Mouse (Mus musculus): ENCODE results near the gene Ptbp1. TPM values are rescaled to one million over a fixed set of nuclear protein-coding genes. Genes with fewer than 3 reads are reported as not detected.
"Not testable (repeated sequence)": the region's sequence is repeated elsewhere in the genome, so short reads cannot be mapped to it uniquely, and the experiment has no call there.

Ptbp1 gene
- polyA plus RNA-seq, 1 experiment from 2014 or later, result 116 TPM

- H3K27ac ChIP-seq, result no peak within 1 kb of the TSS
- WGBS, result 48% methylated on average over 5 of the region's 5 CpGs
- H3K27me3 ChIP-seq, result peaks cover 10% of the 10 kb centered on the region; the same call in 1 of the 2 replicates
- ATAC-seq, result no peak
- no peak within 1 kb of the TSS for H3K9ac ChIP-seq (replicated peaks)
- no peak within 1 kb of the TSS for H3K4me3 ChIP-seq (replicated peaks)
- no peaks in the 10 kb centered on the region for H3K4me1 ChIP-seq (replicated peaks)
- no peaks in the 10 kb centered on the region for H3K9me3 ChIP-seq
- peaks cover 13% of the 10 kb centered on the region for H3K36me3 ChIP-seq
- no peak within 1 kb of the TSS for H3K4me2 ChIP-seq (replicated peaks)
Measured at GRCm38 (mm10) chr10:79890670-79891069, 36.4 kb downstream of the Ptbp1 start, which contains the start of gene Cfd. TSS of gene Cfd (plus strand) at chr10:79890853.

DNA sequence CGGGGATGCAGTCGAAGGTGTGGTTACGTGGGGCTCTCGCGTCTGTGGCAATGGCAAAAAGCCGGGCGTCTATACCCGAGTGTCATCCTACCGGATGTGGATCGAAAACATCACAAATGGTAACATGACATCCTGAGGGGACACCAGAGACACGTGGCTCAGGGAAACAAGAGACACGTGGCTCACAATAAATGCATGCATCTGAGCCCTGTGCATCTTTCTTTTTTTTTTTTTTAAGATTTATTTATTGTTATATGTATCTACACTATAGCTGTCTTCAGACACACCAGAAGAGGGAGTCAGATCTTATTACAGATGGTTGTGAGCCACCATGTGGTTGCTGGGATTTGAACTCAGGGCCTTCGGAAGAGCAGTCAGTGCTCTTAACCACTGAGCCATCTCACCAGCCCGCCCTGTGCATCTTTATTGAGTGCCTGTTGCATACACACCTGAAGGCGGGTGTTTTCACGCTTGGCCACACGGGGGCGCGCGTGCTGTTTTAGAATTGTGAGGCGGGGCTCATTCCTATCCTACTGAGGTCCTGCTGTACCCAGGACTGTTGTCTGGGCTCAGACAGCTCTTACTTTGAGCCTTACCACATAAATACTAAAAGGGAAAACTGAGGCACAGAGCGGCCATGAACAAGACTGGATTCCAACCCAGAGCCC lies 38.4 kb downstream of the Ptbp1 start:
- not testable (repeated sequence) for H3K27ac ChIP-seq; H3K9me3 ChIP-seq; H3K4me3 ChIP-seq (replicated peaks); H3K4me2 ChIP-seq (replicated peaks); H3K9ac ChIP-seq (replicated peaks); H3K4me1 ChIP-seq (replicated peaks)
- WGBS, result 46% methylated on average over 22 of the region's 22 CpGs
- peaks cover 32% of the 10 kb centered on the region for H3K36me3 ChIP-seq
- peaks cover 10% of the 10 kb centered on the region; the same call in 1 of the 2 replicates for H3K27me3 ChIP-seq
- peak; percentile 68 for ATAC-seq

DNA sequence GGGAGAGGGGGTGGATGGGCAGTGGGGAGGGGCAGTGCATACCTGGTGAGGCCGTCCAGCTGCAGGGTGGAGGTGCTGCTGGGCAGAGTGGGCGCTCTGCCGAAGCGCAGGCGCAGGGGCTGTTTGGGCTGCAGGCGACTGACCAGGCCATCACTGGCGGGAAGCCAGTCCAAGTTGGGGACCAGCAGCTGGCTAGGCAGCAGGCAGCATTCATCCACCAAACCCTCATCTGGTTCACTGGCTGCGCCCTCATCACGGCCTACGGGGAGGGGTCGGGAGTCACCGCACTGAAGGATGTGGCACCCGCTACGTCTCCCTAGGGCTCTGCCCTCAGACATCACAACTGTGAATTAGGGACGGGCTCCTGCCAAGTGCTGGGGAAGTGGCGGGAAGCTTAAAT lies 42.1 kb downstream of the Ptbp1 start:
- 95% methylated on average over 16 of the region's 16 CpGs for WGBS
- no peak overlapping the region for H3K4me2 ChIP-seq (replicated peaks)
- H3K4me3 ChIP-seq (replicated peaks), result no peak overlapping the region
- no peak overlapping the region for H3K9ac ChIP-seq (replicated peaks)
- H3K36me3 ChIP-seq, result peaks cover 49% of the 10 kb centered on the region
- H3K4me1 ChIP-seq (replicated peaks), result peaks cover 10% of the 10 kb centered on the region
- peaks cover 8% of the 10 kb centered on the region; the same call in 1 of the 2 replicates for H3K27me3 ChIP-seq
- ATAC-seq, result no peak
- H3K27ac ChIP-seq, result no peak overlapping the region
- no peaks in the 10 kb centered on the region for H3K9me3 ChIP-seq

GRCm38 (mm10) chr10:79896814-79897213 lies 42.6 kb downstream of the Ptbp1 start:
- Histone ChIP-seq H3K27me3 (peaks cover 7% of the 10 kb centered on the region; the same call in 1 of the 2 replicates), H3K9ac (replicated peaks) (no peak overlapping the region), H3K4me2 (replicated peaks) (no peak overlapping the region), H3K4me3 (replicated peaks) (no peak overlapping the region), H3K36me3 (peaks cover 49% of the 10 kb centered on the region), H3K4me1 (replicated peaks) (peaks cover 15% of the 10 kb centered on the region), H3K27ac (no peak overlapping the region), H3K9me3 (no peaks in the 10 kb centered on the region)
- WGBS, result 91% methylated on average over 13 of the region's 13 CpGs
- ATAC-seq, result no peak

DNA sequence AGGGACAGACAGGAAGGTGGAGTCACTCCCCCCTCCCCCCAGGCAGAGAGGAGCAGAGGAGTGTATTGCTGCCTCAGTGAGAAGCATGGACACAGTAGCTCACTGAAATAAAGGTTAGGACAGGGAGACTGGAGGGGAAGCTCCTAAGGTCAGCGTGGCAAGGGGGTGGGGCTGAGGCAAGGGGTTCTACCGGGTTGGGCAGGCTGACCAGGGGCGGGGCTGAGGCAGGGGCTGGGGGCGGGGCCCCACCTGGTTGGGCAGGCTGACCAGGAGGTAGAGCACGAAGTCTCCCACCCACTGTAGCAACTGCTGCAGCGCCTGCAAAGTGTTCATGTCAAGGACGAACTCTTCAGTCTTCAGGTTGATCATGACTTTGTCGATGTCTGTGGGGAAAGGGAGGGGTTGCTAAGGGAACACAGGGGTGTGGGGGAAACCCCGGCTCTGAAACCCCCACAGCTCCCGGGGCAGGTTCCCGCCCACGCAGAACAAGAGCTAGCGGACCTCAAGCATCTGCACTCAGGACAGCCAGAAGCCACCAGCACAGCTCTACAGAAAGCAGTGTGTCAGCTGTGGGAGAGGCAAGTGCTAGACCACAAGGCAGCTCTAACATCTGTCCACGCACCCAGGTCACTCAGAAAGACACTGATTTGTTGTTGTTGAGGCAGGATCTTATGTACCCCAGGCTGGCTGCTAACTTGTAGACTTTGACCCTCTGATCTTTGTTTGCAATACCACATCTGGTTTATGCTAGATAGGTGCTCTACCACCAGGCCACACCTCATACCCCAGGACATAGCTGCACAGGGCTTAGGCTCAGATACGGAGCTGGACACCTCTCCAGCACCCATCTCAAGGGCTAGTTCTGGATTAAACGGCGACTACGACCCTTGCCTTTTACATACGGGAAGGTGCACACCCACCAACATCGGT lies 43.4 kb downstream of the Ptbp1 start:
- Histone ChIP-seq H3K27ac (no peak overlapping the region), H3K4me1 (replicated peaks) (peaks cover 16% of the 10 kb centered on the region), H3K9me3 (no peaks in the 10 kb centered on the region), H3K4me3 (replicated peaks) (no peak overlapping the region), H3K9ac (replicated peaks) (no peak overlapping the region), H3K36me3 (peaks cover 54% of the 10 kb centered on the region), H3K4me2 (replicated peaks) (no peak overlapping the region), H3K27me3 (peaks cover 8% of the 10 kb centered on the region; the same call in 1 of the 2 replicates)
- 53% methylated on average over 20 of the region's 20 CpGs for WGBS
- no peak for ATAC-seq

- H3K9ac ChIP-seq (replicated peaks), result no peak overlapping the region; the same call in 1 of the 2 replicates
- peaks cover 71% of the 10 kb centered on the region for H3K36me3 ChIP-seq
- H3K4me3 ChIP-seq (replicated peaks), result no peak overlapping the region
- H3K27me3 ChIP-seq, result peaks cover 15% of the 10 kb centered on the region
- no peak overlapping the region for H3K4me2 ChIP-seq (replicated peaks)
- no peaks in the 10 kb centered on the region for H3K9me3 ChIP-seq
- ATAC-seq, result peak; percentile 76
- WGBS, result 16% methylated on average over 2 of the region's 2 CpGs
- H3K27ac ChIP-seq, result peak overlapping the region; percentile 66
- H3K4me1 ChIP-seq (replicated peaks), result peaks cover 16% of the 10 kb centered on the region
Measured at GRCm38 (mm10) chr10:79900951-79901410, 46.8 kb downstream of the Ptbp1 start.

GRCm38 (mm10) chr10:79906712-79907111 lies 52.5 kb downstream of the Ptbp1 start:
- no peaks in the 10 kb centered on the region for H3K9me3 ChIP-seq
- H3K36me3 ChIP-seq, result peaks cover 63% of the 10 kb centered on the region
- H3K27me3 ChIP-seq, result peaks cover 8% of the 10 kb centered on the region; the same call in 1 of the 2 replicates
- H3K4me2 ChIP-seq (replicated peaks), result no peak overlapping the region
- H3K9ac ChIP-seq (replicated peaks), result no peak overlapping the region
- H3K4me3 ChIP-seq (replicated peaks), result no peak overlapping the region
- WGBS, result 95% methylated on average over 9 of the region's 9 CpGs
- H3K4me1 ChIP-seq (replicated peaks), result peaks cover 20% of the 10 kb centered on the region
- no peak for ATAC-seq
- H3K27ac ChIP-seq, result no peak overlapping the region

GRCm38 (mm10) chr10:79907415-79907814 lies 53.2 kb downstream of the Ptbp1 start:
- WGBS, result 92% methylated on average over 10 of the region's 10 CpGs
- peak overlapping the region; percentile 58; the same call in 1 of the 2 replicates for H3K4me3 ChIP-seq (replicated peaks)
- H3K27me3 ChIP-seq, result peaks cover 8% of the 10 kb centered on the region; the same call in 1 of the 2 replicates
- no peak for ATAC-seq
- peaks cover 18% of the 10 kb centered on the region for H3K4me1 ChIP-seq (replicated peaks)
- H3K4me2 ChIP-seq (replicated peaks), result 0 out of 2 replicates have a peak overlapping the region, but pooled peaks have one; percentile 45
- H3K9ac ChIP-seq (replicated peaks), result no peak overlapping the region
- no peak overlapping the region for H3K27ac ChIP-seq
- H3K9me3 ChIP-seq, result no peaks in the 10 kb centered on the region
- H3K36me3 ChIP-seq, result peaks cover 66% of the 10 kb centered on the region

DNA sequence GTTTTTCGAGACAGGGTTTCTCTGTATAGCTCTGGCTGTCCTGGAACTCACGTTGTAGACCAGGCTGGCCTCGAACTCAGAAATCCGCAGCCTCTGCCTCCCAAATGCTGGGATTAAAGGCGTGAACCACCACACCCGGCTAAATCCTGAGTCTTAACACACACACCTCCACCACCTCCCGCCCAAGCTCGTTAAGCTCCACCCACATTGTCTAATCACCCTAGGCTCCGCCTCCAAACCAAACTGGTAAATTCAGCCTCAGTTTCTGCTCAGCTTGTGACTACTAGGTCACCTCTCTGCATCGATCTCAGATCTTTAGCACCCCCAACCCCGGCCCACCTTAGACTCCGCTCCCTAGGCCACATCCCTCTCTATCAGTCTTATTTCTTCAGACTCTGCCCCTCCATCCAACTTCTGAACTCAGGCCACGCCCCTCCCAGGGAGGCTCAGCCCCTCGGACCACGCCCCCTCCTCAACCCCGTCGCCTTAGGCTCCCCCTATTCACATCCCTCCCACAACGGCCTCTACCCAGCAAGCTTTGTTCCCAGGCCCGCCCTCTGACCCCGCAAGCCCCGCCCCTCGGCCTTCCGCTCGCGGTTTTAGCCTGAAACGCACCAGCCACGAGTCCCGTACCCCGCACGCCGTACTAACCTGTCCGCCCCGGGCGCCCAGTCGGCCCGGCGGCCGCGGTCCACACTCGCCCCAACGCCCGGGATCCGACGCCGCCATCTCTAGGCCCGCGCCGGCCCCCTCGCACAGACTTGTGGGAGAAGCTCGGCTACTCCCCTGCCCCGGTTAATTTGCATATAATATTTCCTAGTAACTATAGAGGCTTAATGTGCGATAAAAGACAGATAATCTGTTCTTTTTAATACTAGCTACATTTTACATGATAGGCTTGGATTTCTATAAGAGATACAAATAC lies 54.2 kb downstream of the Ptbp1 start, which contains the start of gene Med16:
TSS of gene Med16 (minus strand) at position 757 of the 925 bp plus-strand sequence.
- Histone ChIP-seq H3K9ac (replicated peaks) (peak within 1 kb of the TSS; percentile 82), H3K4me1 (replicated peaks) (peaks cover 18% of the 10 kb centered on the region), H3K9me3 (no peaks in the 10 kb centered on the region), H3K4me2 (replicated peaks) (peak within 1 kb of the TSS; percentile 47), H3K4me3 (replicated peaks) (peak within 1 kb of the TSS; percentile 58), H3K27ac (peak within 1 kb of the TSS; percentile 97), H3K27me3 (no peaks in the 10 kb centered on the region), H3K36me3 (peaks cover 56% of the 10 kb centered on the region)
- peak; percentile 90 for ATAC-seq
- WGBS, result 1% methylated on average over 52 of the region's 52 CpGs

DNA sequence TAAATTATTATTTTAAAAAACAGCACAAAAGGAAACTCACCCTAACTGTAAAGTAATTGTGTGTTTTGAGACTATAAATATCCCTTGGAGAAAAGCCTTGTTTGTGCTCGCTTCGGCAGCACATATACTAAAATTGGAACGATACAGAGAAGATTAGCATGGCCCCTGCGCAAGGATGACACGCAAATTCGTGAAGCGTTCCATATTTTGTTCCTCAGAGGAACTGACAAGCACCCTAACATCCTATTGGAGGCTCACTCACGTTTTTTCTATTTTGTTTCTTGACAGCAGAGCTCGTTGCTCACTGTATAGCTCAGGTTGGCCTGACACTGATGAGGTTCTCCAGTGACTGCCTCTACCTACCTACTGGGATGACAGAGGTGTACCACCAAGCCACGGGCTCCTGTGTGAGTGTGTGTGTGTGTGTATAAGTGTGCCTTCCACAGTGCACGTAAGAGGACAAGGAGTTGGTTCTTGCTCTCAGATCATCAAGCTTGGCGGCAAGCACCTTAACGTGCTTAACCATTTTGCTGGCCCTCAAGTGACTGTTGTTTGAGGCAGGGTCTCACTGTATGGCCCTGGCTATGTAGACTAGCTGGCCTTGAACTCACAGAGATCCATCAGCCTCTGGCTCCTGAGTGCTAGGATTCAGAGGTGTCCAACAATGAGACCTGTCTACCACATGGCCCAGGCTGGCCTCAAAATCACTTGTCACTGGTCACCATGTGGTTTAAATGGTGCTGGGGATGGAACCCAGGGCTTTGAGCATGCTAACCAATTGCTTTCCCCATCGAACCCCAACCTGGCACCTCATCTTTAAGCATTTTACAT lies 55.1 kb downstream of the Ptbp1 start:
- H3K4me2 ChIP-seq (replicated peaks), result peak overlapping the region; percentile 47
- H3K27ac ChIP-seq, result peak overlapping the region; percentile 88
- WGBS, result 23% methylated on average over 14 of the region's 14 CpGs
- H3K9ac ChIP-seq (replicated peaks), result peak overlapping the region; percentile 59
- no peaks in the 10 kb centered on the region for H3K9me3 ChIP-seq
- peaks cover 25% of the 10 kb centered on the region for H3K4me1 ChIP-seq (replicated peaks)
- H3K4me3 ChIP-seq (replicated peaks), result peak overlapping the region; percentile 58
- H3K36me3 ChIP-seq, result peaks cover 48% of the 10 kb centered on the region
- ATAC-seq, result peak; percentile 48
- no peaks in the 10 kb centered on the region for H3K27me3 ChIP-seq
